Mouse (Mus musculus): ENCODE measurements at regions not wholly inside any gene's neighbourhood (a gene's known extent, or its start where the extent isn't known, plus 50 kb on each side); places are given as distances from the start of the nearest gene placed in this dataset.

- Histone ChIP-seq H3K9ac (no peak overlapping the region), H3K4me3 (replicated peaks) (no peak overlapping the region), H3K36me3 (no peaks in the 10 kb centered on the region), H3K27me3 (no peaks in the 10 kb centered on the region), H3K4me2 (no peak overlapping the region), H3K9me3 (replicated peaks) (no peaks in the 10 kb centered on the region), H3K27ac (no peak overlapping the region), H3K4me1 (peaks cover 15% of the 10 kb centered on the region)
- ATAC-seq (replicated peaks; ENCODE audit: low FRiP score): no peak
- WGBS: 76% methylated on average over 5 of the region's 5 CpGs
Observed at GRCm38 (mm10) chr13:112078088-112078487, 210.2 kb upstream of the Ankrd55 start.

- H3K9me3 ChIP-seq (replicated peaks): no peaks in the 10 kb centered on the region
- H3K36me3 ChIP-seq: no peaks in the 10 kb centered on the region
- H3K27ac ChIP-seq: no peak overlapping the region
- no peak overlapping the region for H3K4me2 ChIP-seq
- 85% methylated on average over 3 of the region's 3 CpGs for WGBS
- no peak overlapping the region for H3K9ac ChIP-seq
- no peaks in the 10 kb centered on the region for H3K27me3 ChIP-seq
- peaks cover 22% of the 10 kb centered on the region for H3K4me1 ChIP-seq
- H3K4me3 ChIP-seq (replicated peaks): no peak overlapping the region
- no peak for ATAC-seq (replicated peaks; ENCODE audit: low FRiP score)
Observed at GRCm38 (mm10) chr13:112081935-112082334, 206.3 kb upstream of the Ankrd55 start.

- H3K27me3 ChIP-seq: no peaks in the 10 kb centered on the region
- no peak overlapping the region for H3K4me3 ChIP-seq (replicated peaks)
- peak overlapping the region; percentile 34 for H3K27ac ChIP-seq
- H3K36me3 ChIP-seq: no peaks in the 10 kb centered on the region
- no peak overlapping the region for H3K9ac ChIP-seq
- H3K4me1 ChIP-seq: peaks cover 39% of the 10 kb centered on the region
- WGBS: 34% methylated on average over 15 of the region's 15 CpGs
- peak overlapping the region; percentile 7; the same call in 1 of the 2 replicates for H3K4me2 ChIP-seq
- H3K9me3 ChIP-seq (replicated peaks): no peaks in the 10 kb centered on the region
- no peak for ATAC-seq (replicated peaks; ENCODE audit: low FRiP score)
Observed at GRCm38 (mm10) chr13:112084484-112085278, 203.6 kb upstream of the Ankrd55 start.

GRCm38 (mm10) chr13:112088312-112088771 is 199.9 kb upstream of the Ankrd55 start:
- peaks cover 52% of the 10 kb centered on the region for H3K4me1 ChIP-seq
- ATAC-seq (replicated peaks; ENCODE audit: low FRiP score): peak; percentile 94
- WGBS: 7% methylated on average over 5 of the region's 5 CpGs
- no peaks in the 10 kb centered on the region for H3K27me3 ChIP-seq
- no peaks in the 10 kb centered on the region for H3K9me3 ChIP-seq (replicated peaks)
- H3K36me3 ChIP-seq: no peaks in the 10 kb centered on the region
- no peak overlapping the region for H3K4me2 ChIP-seq
- no peak overlapping the region for H3K9ac ChIP-seq
- peak overlapping the region; percentile 78 for H3K27ac ChIP-seq
- H3K4me3 ChIP-seq (replicated peaks): no peak overlapping the region

- Histone ChIP-seq H3K36me3 (no peaks in the 10 kb centered on the region), H3K4me2 (no peak overlapping the region), H3K9ac (no peak overlapping the region), H3K4me1 (peaks cover 39% of the 10 kb centered on the region), H3K4me3 (replicated peaks) (no peak overlapping the region), H3K27me3 (no peaks in the 10 kb centered on the region), H3K27ac (0 out of 2 replicates have a peak overlapping the region, but pooled peaks have one; percentile 34), H3K9me3 (replicated peaks) (no peaks in the 10 kb centered on the region)
- no peak for ATAC-seq (replicated peaks; ENCODE audit: low FRiP score)
- 41% methylated on average over 8 of the region's 8 CpGs for WGBS
Observed at GRCm38 (mm10) chr13:112090737-112091136, 197.5 kb upstream of the Ankrd55 start.

- H3K27ac ChIP-seq: no peak overlapping the region
- no peak overlapping the region for H3K9ac ChIP-seq
- no peaks in the 10 kb centered on the region for H3K36me3 ChIP-seq
- no peaks in the 10 kb centered on the region for H3K9me3 ChIP-seq (replicated peaks)
- H3K4me1 ChIP-seq: peaks cover 23% of the 10 kb centered on the region
- no peak overlapping the region for H3K4me3 ChIP-seq (replicated peaks)
- no peak overlapping the region for H3K4me2 ChIP-seq
- 81% methylated on average over 10 of the region's 10 CpGs for WGBS
- H3K27me3 ChIP-seq: no peaks in the 10 kb centered on the region
- no peak for ATAC-seq (replicated peaks; ENCODE audit: low FRiP score)
Observed at GRCm38 (mm10) chr13:112095595-112096139, 192.6 kb upstream of the Ankrd55 start.

- peak overlapping the region; percentile 48 for H3K4me3 ChIP-seq (replicated peaks)
- no peaks in the 10 kb centered on the region for H3K36me3 ChIP-seq
- H3K27ac ChIP-seq: peak overlapping the region; percentile 76
- H3K9ac ChIP-seq: 0 out of 2 replicates have a peak overlapping the region, but pooled peaks have one; percentile 35
- no peaks in the 10 kb centered on the region for H3K9me3 ChIP-seq (replicated peaks)
- H3K4me1 ChIP-seq: peaks cover 28% of the 10 kb centered on the region
- no peaks in the 10 kb centered on the region for H3K27me3 ChIP-seq
- peak; percentile 22 for ATAC-seq (replicated peaks; ENCODE audit: low FRiP score)
- peak overlapping the region; percentile 73 for H3K4me2 ChIP-seq
- 41% methylated on average over 7 of the region's 7 CpGs for WGBS
Observed at GRCm38 (mm10) chr13:112099953-112100591, 188.2 kb upstream of the Ankrd55 start.

GRCm38 (mm10) chr13:112100592-112101420 is 187.4 kb upstream of the Ankrd55 start:
- ATAC-seq (replicated peaks; ENCODE audit: low FRiP score): peak; percentile 91
- Histone ChIP-seq H3K4me1 (peaks cover 24% of the 10 kb centered on the region), H3K36me3 (no peaks in the 10 kb centered on the region), H3K27ac (peak overlapping the region; percentile 76), H3K27me3 (no peaks in the 10 kb centered on the region), H3K4me2 (peak overlapping the region; percentile 73), H3K9ac (peak overlapping the region; percentile 35), H3K9me3 (replicated peaks) (no peaks in the 10 kb centered on the region), H3K4me3 (replicated peaks) (peak overlapping the region; percentile 48)
- WGBS: 3% methylated on average over 31 of the region's 31 CpGs

- peak overlapping the region; percentile 48 for H3K4me3 ChIP-seq (replicated peaks)
- peak overlapping the region; percentile 73 for H3K4me2 ChIP-seq
- peak overlapping the region; percentile 35; the same call in 1 of the 2 replicates for H3K9ac ChIP-seq
- no peaks in the 10 kb centered on the region for H3K36me3 ChIP-seq
- 51% methylated on average over 5 of the region's 5 CpGs for WGBS
- H3K27me3 ChIP-seq: no peaks in the 10 kb centered on the region
- H3K27ac ChIP-seq: peak overlapping the region; percentile 76
- no peak for ATAC-seq (replicated peaks; ENCODE audit: low FRiP score)
- H3K4me1 ChIP-seq: peaks cover 24% of the 10 kb centered on the region
- no peaks in the 10 kb centered on the region for H3K9me3 ChIP-seq (replicated peaks)
Observed at GRCm38 (mm10) chr13:112101421-112101756, 186.9 kb upstream of the Ankrd55 start.

- H3K27me3 ChIP-seq: no peaks in the 10 kb centered on the region
- ATAC-seq (replicated peaks; ENCODE audit: low FRiP score): no peak
- H3K9me3 ChIP-seq (replicated peaks): no peaks in the 10 kb centered on the region
- H3K27ac ChIP-seq: no peak overlapping the region
- no peaks in the 10 kb centered on the region for H3K36me3 ChIP-seq
- H3K4me2 ChIP-seq: no peak overlapping the region
- no peak overlapping the region for H3K9ac ChIP-seq
- no peak overlapping the region for H3K4me3 ChIP-seq (replicated peaks)
- 91% methylated on average over 3 of the region's 3 CpGs for WGBS
- peaks cover 14% of the 10 kb centered on the region for H3K4me1 ChIP-seq
Observed at GRCm38 (mm10) chr13:112105953-112106352, 182.3 kb upstream of the Ankrd55 start.

- Histone ChIP-seq H3K9me3 (replicated peaks) (no peaks in the 10 kb centered on the region), H3K27ac (peak overlapping the region; percentile 11; the same call in 1 of the 2 replicates), H3K36me3 (no peaks in the 10 kb centered on the region), H3K27me3 (no peaks in the 10 kb centered on the region), H3K4me3 (replicated peaks) (no peak overlapping the region), H3K4me1 (peaks cover 38% of the 10 kb centered on the region), H3K9ac (no peak overlapping the region), H3K4me2 (no peak overlapping the region)
- ATAC-seq (replicated peaks; ENCODE audit: low FRiP score): no peak
- 48% methylated on average over 7 of the region's 7 CpGs for WGBS
Observed at GRCm38 (mm10) chr13:112114741-112115201, 173.5 kb upstream of the Ankrd55 start.

Measured in kidney, embryonic 15.5 days (tissue).